Mouse (Mus musculus) fat pad, adult 2 months (tissue): ENCODE data around the gene Rapgef5.

Experiments
- DNase-seq: peaks from one replicate; pipeline ENCODE4 v3.0.0-alpha.2; 2011; ENCODE audit warnings: low read depth, low spot score; ENCODE audit errors: extremely low read depth

Gene Rapgef5

GRCm38 (mm10) chr12:117703413-117703812, 187.1 kb downstream of the Rapgef5 start:
- no peak for DNase-seq

GRCm38 (mm10) chr12:117705308-117705707, 189.0 kb downstream of the Rapgef5 start:
- no peak for DNase-seq

GRCm38 (mm10) chr12:117709280-117709679, 193.0 kb downstream of the Rapgef5 start:
- no peak for DNase-seq

GRCm38 (mm10) chr12:117712474-117712873, 196.2 kb downstream of the Rapgef5 start:
- DNase-seq: no peak

GRCm38 (mm10) chr12:117713616-117714015, 197.3 kb downstream of the Rapgef5 start:
- DNase-seq: no peak

- no peak for DNase-seq
Observed at GRCm38 (mm10) chr12:117720794-117721747, 204.8 kb downstream of the Rapgef5 start.

- no peak for DNase-seq
Observed at GRCm38 (mm10) chr12:117721748-117722150, 205.5 kb downstream of the Rapgef5 start.

GRCm38 (mm10) chr12:117725011-117725410, 208.7 kb downstream of the Rapgef5 start:
- DNase-seq: no peak

- DNase-seq: no peak
Observed at GRCm38 (mm10) chr12:117727481-117728177, 211.3 kb downstream of the Rapgef5 start.

GRCm38 (mm10) chr12:117728178-117728611, 211.9 kb downstream of the Rapgef5 start:
- DNase-seq: no peak

GRCm38 (mm10) chr12:117733611-117734010, 217.3 kb downstream of the Rapgef5 start:
- DNase-seq: no peak

- DNase-seq: no peak
Observed at GRCm38 (mm10) chr12:117736130-117736529, 219.9 kb downstream of the Rapgef5 start.

GRCm38 (mm10) chr12:117736928-117737327, 220.6 kb downstream of the Rapgef5 start:
- DNase-seq: no peak

- no peak for DNase-seq
Observed at GRCm38 (mm10) chr12:117737332-117738031, 221.2 kb downstream of the Rapgef5 start.

- no peak for DNase-seq
Observed at GRCm38 (mm10) chr12:117742487-117742886, 226.2 kb downstream of the Rapgef5 start.

- DNase-seq: no peak
Observed at GRCm38 (mm10) chr12:117744580-117745483, 228.6 kb downstream of the Rapgef5 start.

GRCm38 (mm10) chr12:117746611-117747010, 230.3 kb downstream of the Rapgef5 start:
- DNase-seq: no peak

- no peak for DNase-seq
Observed at GRCm38 (mm10) chr12:117751045-117751444, 234.8 kb downstream of the Rapgef5 start.

- no peak for DNase-seq
Observed at GRCm38 (mm10) chr12:117751520-117752383, 235.5 kb downstream of the Rapgef5 start.
